Mouse (Mus musculus): ENCODE data around the gene Mindy4b-ps. TPM values are rescaled to one million over a fixed set of nuclear protein-coding genes. Genes with fewer than 3 reads are reported as not detected.

Gene Mindy4b-ps
- polyA plus RNA-seq, 1 experiment from 2014 or later, result not detected

DNA sequence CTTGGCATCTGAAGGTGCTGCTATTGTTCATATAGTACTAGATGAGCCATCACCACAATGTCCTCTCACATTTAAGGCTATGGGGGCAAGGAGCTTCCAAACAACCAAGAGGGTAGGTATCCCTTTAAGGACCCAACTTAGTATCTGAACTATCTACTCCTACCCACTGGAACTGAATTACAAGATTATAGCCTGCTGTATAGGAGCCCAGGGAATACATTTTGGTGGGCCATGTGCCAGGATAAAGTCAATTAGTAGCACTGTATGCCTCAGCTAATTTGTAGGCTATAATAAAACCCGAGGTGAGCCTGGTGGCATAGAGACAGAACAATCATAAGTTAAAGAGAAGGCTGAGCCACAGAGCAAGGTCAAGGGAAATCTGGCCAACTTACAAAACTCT is 65.7 kb downstream of the Mindy4b-ps start:
- 78% methylated on average over 1 of the region's 1 CpGs for whole genome bisulfite sequencing
- H3K36me3 ChIP-seq, result no peaks in the 10 kb centered on the region
- no peaks in the 10 kb centered on the region for H3K9me3 ChIP-seq (replicated peaks)
- H3K4me1 ChIP-seq, result no peaks in the 10 kb centered on the region
- no peak for DNase-seq (ENCODE audit: low spot score)
- H3K27me3 ChIP-seq (ENCODE audit: low read depth, poor library complexity, severe bottlenecking), result no peaks in the 10 kb centered on the region
- H3K4me3 ChIP-seq, result no peak overlapping the region
- H3K27ac ChIP-seq (replicated peaks), result no peak overlapping the region

DNA sequence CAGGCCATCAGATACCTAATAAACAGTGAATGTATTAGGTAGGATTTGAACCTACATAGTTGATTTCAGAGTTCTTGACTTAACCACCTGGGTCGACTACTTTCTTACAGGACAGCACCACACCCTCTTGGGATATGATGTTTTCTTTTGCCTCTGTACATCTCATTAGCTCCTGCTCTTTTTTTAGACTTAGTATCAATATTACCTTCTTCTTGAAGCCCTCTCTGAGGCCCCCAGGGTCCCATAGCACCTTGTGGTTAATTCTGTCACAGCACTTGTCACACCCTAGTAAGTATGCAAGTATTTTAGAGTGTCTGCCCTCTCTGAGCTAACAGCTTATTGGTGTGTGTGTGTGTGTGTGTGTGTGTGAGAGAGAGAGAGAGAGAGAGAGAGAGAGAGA is 66.3 kb downstream of the Mindy4b-ps start:
- Histone ChIP-seq H3K9me3 (replicated peaks) (no peaks in the 10 kb centered on the region), H3K4me3 (no peak overlapping the region), H3K36me3 (no peaks in the 10 kb centered on the region), H3K27ac (replicated peaks) (no peak overlapping the region), H3K27me3 (ENCODE audit: low read depth, poor library complexity, severe bottlenecking) (no peaks in the 10 kb centered on the region), H3K4me1 (no peaks in the 10 kb centered on the region)
- no peak for DNase-seq (ENCODE audit: low spot score)
- WGBS, result 86% methylated on average over 1 of the region's 1 CpGs

DNA sequence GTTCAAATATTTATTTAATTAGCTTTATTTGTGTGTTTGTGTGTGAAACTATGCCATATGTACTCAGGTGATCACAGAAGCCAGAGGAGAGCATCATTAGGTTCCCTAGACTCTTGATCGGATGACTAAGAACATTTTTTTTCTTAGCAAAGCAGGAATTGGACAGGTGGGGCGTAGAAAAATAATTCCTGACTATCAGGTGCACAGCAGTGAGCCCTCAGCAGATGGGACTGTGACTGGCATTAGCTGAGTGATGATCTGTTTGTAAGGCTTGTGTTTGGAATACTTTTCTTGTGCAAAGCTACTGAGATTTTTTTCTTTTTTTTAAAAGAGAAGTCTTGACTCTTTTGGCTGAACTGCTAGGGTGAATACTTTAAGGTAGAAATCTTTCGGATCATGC is 67.8 kb downstream of the Mindy4b-ps start:
- 85% methylated on average over 3 of the region's 3 CpGs for WGBS
- Histone ChIP-seq H3K27ac (replicated peaks) (no peak overlapping the region), H3K4me3 (no peak overlapping the region), H3K4me1 (no peaks in the 10 kb centered on the region), H3K9me3 (replicated peaks) (no peaks in the 10 kb centered on the region), H3K36me3 (no peaks in the 10 kb centered on the region), H3K27me3 (ENCODE audit: low read depth, poor library complexity, severe bottlenecking) (no peaks in the 10 kb centered on the region)
- DNase-seq (ENCODE audit: low spot score), result no peak

DNA sequence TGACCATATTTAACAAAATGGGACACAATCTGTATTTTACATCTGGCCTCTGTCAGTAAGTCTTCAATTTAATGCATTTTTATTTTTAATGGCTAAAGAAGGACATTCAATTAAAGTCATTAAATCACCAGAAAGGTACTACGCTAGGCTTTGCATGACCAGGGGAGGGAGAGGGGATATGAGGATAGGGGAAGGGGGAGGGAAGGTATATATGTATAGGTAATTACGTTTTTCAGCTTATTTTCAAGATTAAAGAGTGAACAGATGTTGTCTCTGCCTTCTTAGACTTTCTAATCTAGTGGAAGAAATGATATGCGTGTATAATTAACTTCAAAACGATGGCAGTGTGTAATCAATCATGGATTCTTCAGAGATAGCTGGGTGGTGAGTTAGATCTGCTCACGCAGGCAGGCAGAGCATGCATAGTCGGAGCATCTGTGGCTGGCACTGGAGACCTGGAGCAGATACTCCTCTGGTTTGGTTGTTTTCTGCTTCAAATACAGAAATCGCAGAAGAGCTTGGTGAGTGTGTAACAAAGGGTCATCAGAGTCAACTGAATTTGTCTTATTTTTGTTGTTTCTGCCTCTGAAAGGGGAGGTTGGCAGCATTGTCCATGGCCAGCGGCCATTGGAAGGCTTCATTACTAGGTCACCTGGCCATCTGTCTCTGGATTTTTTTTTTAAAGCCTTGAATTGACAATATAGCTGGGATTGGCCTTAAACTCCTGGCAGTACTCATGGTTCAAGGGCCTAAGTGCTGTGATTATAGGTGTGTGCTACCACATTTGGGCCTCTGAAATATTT is 70.1 kb downstream of the Mindy4b-ps start:
- no peaks in the 10 kb centered on the region for H3K4me1 ChIP-seq
- H3K4me3 ChIP-seq, result no peak overlapping the region
- H3K27me3 ChIP-seq (ENCODE audit: low read depth, poor library complexity, severe bottlenecking), result no peaks in the 10 kb centered on the region
- H3K27ac ChIP-seq (replicated peaks), result no peak overlapping the region
- WGBS, result 80% methylated on average over 8 of the region's 8 CpGs
- H3K9me3 ChIP-seq (replicated peaks), result no peaks in the 10 kb centered on the region
- H3K36me3 ChIP-seq, result no peaks in the 10 kb centered on the region
- DNase-seq (ENCODE audit: low spot score), result no peak

DNA sequence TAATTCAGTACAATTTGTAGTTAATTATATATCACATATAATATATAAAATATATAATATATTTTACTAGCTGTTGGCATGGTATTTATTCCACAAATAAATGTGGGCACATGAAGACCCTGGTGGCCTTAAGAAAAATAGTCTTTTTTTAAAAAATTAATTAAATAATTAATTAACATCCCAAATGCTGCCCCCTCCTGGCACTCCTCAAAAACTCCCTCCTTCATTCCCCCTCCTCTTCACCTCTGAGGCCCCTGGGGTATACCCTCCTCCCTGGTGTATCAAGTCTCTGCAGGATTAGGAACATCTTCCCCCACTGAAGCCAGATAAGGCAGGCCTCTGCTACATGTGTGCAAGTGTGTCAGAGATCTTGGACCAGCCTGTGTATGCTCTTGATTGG is 73.4 kb downstream of the Mindy4b-ps start:
- Histone ChIP-seq H3K4me1 (no peaks in the 10 kb centered on the region), H3K9me3 (replicated peaks) (no peaks in the 10 kb centered on the region), H3K27me3 (ENCODE audit: low read depth, poor library complexity, severe bottlenecking) (no peaks in the 10 kb centered on the region), H3K36me3 (no peaks in the 10 kb centered on the region), H3K27ac (replicated peaks) (no peak overlapping the region), H3K4me3 (no peak overlapping the region)
- no peak for DNase-seq (ENCODE audit: low spot score)

DNA sequence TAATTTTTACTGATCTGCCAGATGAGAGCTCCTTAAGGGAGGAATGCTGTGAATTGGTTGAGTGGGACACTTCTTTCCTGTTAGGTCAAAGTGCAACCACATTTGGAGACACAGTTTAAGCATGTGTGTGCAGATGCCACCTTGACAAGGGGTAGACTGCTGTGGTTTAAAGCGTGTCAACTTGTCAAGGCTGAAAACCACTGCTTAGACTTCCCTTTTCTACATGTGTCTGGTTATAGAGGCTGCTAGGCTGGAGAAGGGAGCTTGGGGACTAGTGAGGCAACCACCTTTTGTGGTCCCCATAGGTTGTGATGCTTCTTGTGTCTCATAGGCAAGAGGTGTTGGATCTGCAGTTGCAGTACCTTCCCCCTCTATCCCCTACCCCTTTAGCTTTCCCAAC is 74.2 kb downstream of the Mindy4b-ps start:
- Histone ChIP-seq H3K4me1 (no peaks in the 10 kb centered on the region), H3K27me3 (ENCODE audit: low read depth, poor library complexity, severe bottlenecking) (no peaks in the 10 kb centered on the region), H3K4me3 (no peak overlapping the region), H3K27ac (replicated peaks) (no peak overlapping the region), H3K36me3 (no peaks in the 10 kb centered on the region), H3K9me3 (replicated peaks) (no peaks in the 10 kb centered on the region)
- WGBS, result 88% methylated on average over 1 of the region's 1 CpGs
- no peak for DNase-seq (ENCODE audit: low spot score)

DNA sequence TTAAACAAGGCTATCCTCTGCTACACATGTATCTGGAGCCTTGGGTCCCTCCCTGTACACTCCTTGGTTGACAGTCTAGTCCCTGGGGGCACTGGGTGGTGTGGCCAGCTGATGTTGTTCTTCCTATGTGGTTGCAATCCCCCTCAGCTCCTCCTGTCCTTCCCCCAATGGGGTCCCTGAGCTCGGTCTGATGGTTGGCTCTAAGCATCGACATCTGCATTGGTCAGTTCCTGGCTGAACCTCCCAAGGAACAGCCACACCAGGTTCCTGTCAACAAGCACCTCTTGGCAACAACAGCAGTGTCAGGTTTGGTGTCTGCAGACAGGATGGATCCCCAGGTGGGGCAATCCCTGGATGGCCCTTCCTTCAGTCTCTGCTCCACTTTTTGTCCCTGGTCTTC is 82.6 kb downstream of the Mindy4b-ps start:
- DNase-seq (ENCODE audit: low spot score), result no peak
- no peak overlapping the region for H3K4me3 ChIP-seq
- WGBS, result 67% methylated on average over 2 of the region's 2 CpGs
- H3K27me3 ChIP-seq (ENCODE audit: low read depth, poor library complexity, severe bottlenecking), result no peaks in the 10 kb centered on the region; the same call in 1 of the 2 replicates
- no peaks in the 10 kb centered on the region for H3K36me3 ChIP-seq
- H3K9me3 ChIP-seq (replicated peaks), result no peaks in the 10 kb centered on the region
- no peak overlapping the region for H3K27ac ChIP-seq (replicated peaks)
- H3K4me1 ChIP-seq, result peaks cover 20% of the 10 kb centered on the region

Other genes with a start within 250 kb of the Mindy4b-ps start
- gene Selenot, start 245.7 kb downstream of the Mindy4b-ps start, polyA plus RNA-seq (2016; fragmentation: Nextera tagmentation; extraction: Ambion mirVana), result 16.5 and 17.1 TPM in 2 replicates
- gene Erich6, start 185.1 kb downstream of the Mindy4b-ps start, polyA plus RNA-seq (2016; fragmentation: Nextera tagmentation; extraction: Ambion mirVana), result 0.05 TPM in 1 of 2 replicates, not detected in the other
- 2.7 and 2.8 TPM in 2 replicates for gene Siah2, start 129.9 kb downstream of the Mindy4b-ps start, polyA plus RNA-seq (2016; fragmentation: Nextera tagmentation; extraction: Ambion mirVana)
- 0.12 and 0.52 TPM in 2 replicates for gene Clrn1, start 63.0 kb upstream of the Mindy4b-ps start, polyA plus RNA-seq (2016; fragmentation: Nextera tagmentation; extraction: Ambion mirVana)
- gene Med12l, start 183.5 kb upstream of the Mindy4b-ps start, polyA plus RNA-seq (2016; fragmentation: Nextera tagmentation; extraction: Ambion mirVana), result 2.3 and 2.7 TPM in 2 replicates

All from midbrain, embryonic 10.5 days (tissue).